Mouse (Mus musculus): ENCODE results near the gene 1700007K13Rik. TPM values are rescaled to one million over a fixed set of nuclear protein-coding genes. Genes with fewer than 3 reads are reported as not detected.
"Not testable (repeated sequence)": the region's sequence is repeated elsewhere in the genome, so short reads cannot be mapped to it uniquely, and the experiment has no call there.

The 1700007K13Rik gene
- 34.9 and 41.9 TPM in 2 replicates for polyA plus RNA-seq (2011; ENCODE audit: insufficient read depth, insufficient read length, low read depth, missing spikeins)

DNA sequence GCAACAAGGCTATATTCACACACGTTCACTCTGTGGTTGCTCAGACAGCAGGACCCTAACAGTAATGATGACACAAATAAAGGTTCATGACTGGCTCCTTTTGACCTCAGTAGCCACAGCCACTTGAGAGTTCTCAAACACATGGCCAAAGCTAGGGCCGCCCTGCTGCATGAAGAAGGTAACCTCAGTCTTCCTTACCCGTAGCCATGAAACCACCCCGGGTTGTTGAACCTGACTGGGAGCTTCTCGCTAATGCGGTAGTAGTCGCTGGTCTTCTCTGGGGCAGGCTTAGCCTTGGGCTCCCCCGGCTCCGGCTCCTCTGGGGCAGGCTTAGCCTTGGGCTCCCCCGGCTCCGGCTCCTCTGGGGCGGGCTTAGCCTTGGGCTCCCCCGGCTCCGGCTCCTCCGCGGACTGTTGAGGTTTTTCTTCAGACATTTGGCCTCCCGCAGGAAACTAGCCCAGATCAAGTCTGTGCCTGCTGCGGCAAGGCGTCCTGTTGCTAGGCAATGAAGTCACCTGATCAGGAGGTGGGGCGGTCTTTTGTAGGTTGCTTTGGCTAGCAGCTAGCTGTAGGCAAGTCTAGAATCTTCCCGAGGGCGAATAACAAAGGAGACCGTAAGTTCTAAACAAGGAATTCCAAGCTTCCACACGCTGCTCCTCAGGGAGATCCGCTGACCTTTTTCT is at the start of gene 1700007K13Rik:
Gene 1700007K13Rik (minus strand): TSS at position 497 of the 683 bp plus-strand sequence.
- TF ChIP-seq EP300 (IDR thresholded peaks at IDR 0.05; ENCODE audit: insufficient read depth, low read depth, low read length) (peak; percentile 86), POLR2A (IDR thresholded peaks at IDR 0.05; ENCODE audit: insufficient read depth, low read length) (no peak)
- no peaks in the 10 kb centered on the region for H3K27me3 ChIP-seq (ENCODE audit: control insufficient read depth, insufficient read depth, low read length, poor library complexity, severe bottlenecking)
- no peaks in the 10 kb centered on the region for H3K9me3 ChIP-seq (replicated peaks; ENCODE audit: control insufficient read depth, insufficient read depth, low read length, poor library complexity, severe bottlenecking)
- no peaks in the 10 kb centered on the region for H3K4me1 ChIP-seq (ENCODE audit: control insufficient read depth, insufficient read depth, low read length)
- H3K27ac ChIP-seq (ENCODE audit: insufficient read depth, low read length) = peak within 1 kb of the TSS; percentile 95
- peak within 1 kb of the TSS; percentile 76 for H3K4me3 ChIP-seq (ENCODE audit: low read depth, low read length)
- peaks cover 18% of the 10 kb centered on the region for H3K36me3 ChIP-seq (ENCODE audit: control insufficient read depth, insufficient read depth, low read length, poor library complexity, severe bottlenecking)
- H3K9ac ChIP-seq (ENCODE audit: low read depth, poor library complexity, severe bottlenecking) = peak within 1 kb of the TSS; percentile 47

DNA sequence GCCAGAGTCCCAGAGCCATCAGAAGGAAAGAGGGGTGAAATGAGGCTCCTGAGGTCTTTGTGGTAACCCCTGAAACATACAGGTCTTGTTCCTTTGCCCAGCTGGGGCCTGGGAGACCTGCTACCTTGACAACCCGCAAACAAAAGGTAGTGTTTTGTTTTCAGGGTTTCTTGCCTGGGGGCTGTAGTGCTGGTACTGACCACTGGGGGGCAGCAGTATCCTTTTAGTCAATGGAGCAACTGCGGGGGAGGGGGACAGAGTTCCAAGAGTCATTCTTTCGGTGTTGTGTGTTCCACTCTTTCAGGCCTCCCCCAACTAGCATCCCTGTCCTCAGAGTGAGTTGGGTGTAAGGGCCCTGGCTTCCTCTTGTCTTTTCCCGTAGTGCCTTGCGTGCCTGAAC is 48.4 kb upstream of the 1700007K13Rik start:
- Histone ChIP-seq H3K27ac (ENCODE audit: insufficient read depth, low read length) (peak overlapping the region; percentile 36), H3K4me3 (ENCODE audit: low read depth, low read length) (peak overlapping the region; percentile 93), H3K27me3 (ENCODE audit: control insufficient read depth, insufficient read depth, low read length, poor library complexity, severe bottlenecking) (no peaks in the 10 kb centered on the region), H3K4me1 (ENCODE audit: control insufficient read depth, insufficient read depth, low read length) (peaks cover 7% of the 10 kb centered on the region), H3K36me3 (ENCODE audit: control insufficient read depth, insufficient read depth, low read length, poor library complexity, severe bottlenecking) (no peaks in the 10 kb centered on the region), H3K9me3 (replicated peaks; ENCODE audit: control insufficient read depth, insufficient read depth, low read length, poor library complexity, severe bottlenecking) (no peaks in the 10 kb centered on the region), H3K9ac (ENCODE audit: low read depth, poor library complexity, severe bottlenecking) (peak overlapping the region; percentile 71; the same call in 1 of the 2 replicates)
- TF ChIP-seq POLR2A (IDR thresholded peaks at IDR 0.05; ENCODE audit: insufficient read depth, low read length) (no peak), CTCF (IDR thresholded peaks at IDR 0.05; ENCODE audit: low read depth, low read length) (peak; percentile 78)

DNA sequence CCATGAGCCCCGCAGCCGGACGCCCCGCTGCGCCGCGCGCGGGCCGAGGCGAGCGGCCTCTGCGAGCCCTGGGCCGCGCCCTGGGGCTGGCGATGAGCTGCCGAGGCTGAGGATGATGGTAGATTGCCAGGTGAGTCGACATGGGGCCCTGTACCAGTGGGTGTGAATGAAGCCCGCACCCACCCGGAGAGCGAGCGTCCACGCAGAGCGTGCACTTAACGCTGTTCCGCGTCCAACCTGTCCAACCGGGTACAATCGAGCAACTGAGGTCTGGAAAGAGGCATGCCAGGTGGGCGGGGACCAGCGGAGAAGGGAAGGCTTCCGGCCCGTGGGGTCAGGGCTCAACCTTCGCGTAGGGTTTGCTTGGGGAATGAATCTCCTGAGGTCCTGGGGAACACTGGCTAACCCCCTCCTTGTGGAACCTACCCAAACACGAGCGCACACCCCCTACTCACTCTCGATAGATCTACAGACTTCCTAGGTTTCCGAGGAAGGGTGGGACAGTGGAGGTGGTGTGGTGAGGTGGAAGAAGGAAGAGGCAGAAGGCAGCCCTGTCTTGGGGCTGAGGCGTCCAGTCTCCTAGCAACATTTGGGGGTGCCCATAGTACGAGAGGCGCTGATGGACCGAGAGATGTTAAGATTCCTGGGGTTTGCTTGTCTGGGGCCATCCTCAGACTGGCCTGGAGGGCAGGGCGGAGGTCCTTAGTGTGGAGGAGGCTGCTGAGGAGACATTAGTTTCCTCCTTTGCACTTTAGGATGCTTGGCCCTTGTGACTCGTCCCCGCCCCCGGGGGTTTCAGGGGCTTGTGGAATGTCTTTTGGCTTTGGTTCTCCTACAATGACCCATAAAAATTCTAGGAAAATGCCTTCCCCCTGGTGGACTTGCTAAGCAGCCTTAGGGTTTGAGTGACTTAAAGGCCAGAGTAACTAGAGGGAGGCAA is 47.6 kb upstream of the 1700007K13Rik start:
- H3K4me3 ChIP-seq (ENCODE audit: low read depth, low read length) = peak overlapping the region; percentile 93
- no peaks in the 10 kb centered on the region for H3K36me3 ChIP-seq (ENCODE audit: control insufficient read depth, insufficient read depth, low read length, poor library complexity, severe bottlenecking)
- H3K4me1 ChIP-seq (ENCODE audit: control insufficient read depth, insufficient read depth, low read length) = peaks cover 5% of the 10 kb centered on the region
- no peak for TF ChIP-seq POLR2A (IDR thresholded peaks at IDR 0.05; ENCODE audit: insufficient read depth, low read length)
- TF ChIP-seq EP300 (IDR thresholded peaks at IDR 0.05; ENCODE audit: insufficient read depth, low read depth, low read length) = peak; percentile 56; the same call in 1 of the 2 replicates
- no peak for TF ChIP-seq CTCF (IDR thresholded peaks at IDR 0.05; ENCODE audit: low read depth, low read length)
- peak overlapping the region; percentile 71 for H3K9ac ChIP-seq (ENCODE audit: low read depth, poor library complexity, severe bottlenecking)
- H3K9me3 ChIP-seq (replicated peaks; ENCODE audit: control insufficient read depth, insufficient read depth, low read length, poor library complexity, severe bottlenecking) = no peaks in the 10 kb centered on the region
- H3K27ac ChIP-seq (ENCODE audit: insufficient read depth, low read length) = peak overlapping the region; percentile 46
- H3K27me3 ChIP-seq (ENCODE audit: control insufficient read depth, insufficient read depth, low read length, poor library complexity, severe bottlenecking) = no peaks in the 10 kb centered on the region

DNA sequence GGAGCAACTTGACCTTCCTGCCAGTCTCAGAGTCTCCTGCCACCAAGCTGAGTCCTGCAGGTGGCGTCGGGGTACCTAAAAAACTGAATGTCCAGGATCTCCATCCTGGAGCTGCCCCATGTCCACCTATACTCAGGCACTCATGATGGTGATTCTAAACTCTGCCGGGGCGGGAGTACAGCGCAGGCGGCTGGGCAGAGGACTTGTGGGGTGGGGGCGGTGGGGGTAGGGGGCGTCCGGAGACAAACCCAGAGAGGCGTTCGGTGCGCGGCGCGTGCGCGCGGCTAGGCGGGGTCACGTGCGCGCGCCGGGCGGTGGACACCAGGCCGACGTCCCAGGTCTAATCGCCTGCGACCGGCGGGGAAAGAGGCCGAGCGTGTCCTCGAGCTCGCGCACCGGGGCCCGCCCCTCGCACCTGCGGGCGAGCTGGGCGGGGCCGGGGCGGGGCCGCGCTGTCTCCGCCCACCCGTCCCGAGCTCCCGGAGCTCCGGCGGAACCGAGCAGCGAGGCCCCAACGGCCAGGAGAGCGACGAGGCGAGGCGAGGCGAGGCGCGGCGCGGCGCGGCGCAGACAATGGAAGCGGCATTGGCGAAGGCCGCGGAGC is 46.8 kb upstream of the 1700007K13Rik start, which contains the start of gene Ralgds:
Gene Ralgds (plus strand): TSS at position 328 of the 604 bp plus-strand sequence.
- peak within 1 kb of the TSS; percentile 46; the same call in 1 of the 2 replicates for H3K27ac ChIP-seq (ENCODE audit: insufficient read depth, low read length)

DNA sequence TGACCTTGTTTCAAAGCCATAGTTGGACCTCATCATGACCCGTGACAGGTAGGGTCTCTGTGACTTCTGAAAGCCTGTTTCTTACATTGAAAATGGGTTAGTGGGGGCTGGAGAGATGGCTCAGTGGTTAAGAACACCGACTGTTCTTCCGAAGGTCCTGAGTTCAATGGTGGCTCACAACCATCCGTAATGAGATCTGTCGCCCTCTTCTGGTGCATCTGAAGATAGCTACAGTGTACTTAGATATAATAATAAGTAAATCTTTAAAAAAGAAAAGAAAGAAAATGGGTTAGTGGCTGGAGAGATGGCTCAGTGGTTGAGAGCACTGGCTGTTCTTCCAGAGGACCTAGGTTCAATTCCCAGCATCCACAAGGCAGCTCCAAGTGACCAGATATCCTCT is 45.5 kb upstream of the 1700007K13Rik start:
- H3K4me3 ChIP-seq (ENCODE audit: low read depth, low read length); H3K9me3 ChIP-seq (replicated peaks; ENCODE audit: control insufficient read depth, insufficient read depth, low read length, poor library complexity, severe bottlenecking); H3K9ac ChIP-seq (ENCODE audit: low read depth, poor library complexity, severe bottlenecking); H3K27me3 ChIP-seq (ENCODE audit: control insufficient read depth, insufficient read depth, low read length, poor library complexity, severe bottlenecking); H3K36me3 ChIP-seq (ENCODE audit: control insufficient read depth, insufficient read depth, low read length, poor library complexity, severe bottlenecking); H3K4me1 ChIP-seq (ENCODE audit: control insufficient read depth, insufficient read depth, low read length); H3K27ac ChIP-seq (ENCODE audit: insufficient read depth, low read length): not testable (repeated sequence)
- peak; percentile 2 for TF ChIP-seq CTCF (IDR thresholded peaks at IDR 0.05; ENCODE audit: low read depth, low read length)

More for the DNA sequence above, 46.8 kb upstream of the 1700007K13Rik start, which contains the start of gene Ralgds:
- no peaks in the 10 kb centered on the region for H3K9me3 ChIP-seq (replicated peaks; ENCODE audit: control insufficient read depth, insufficient read depth, low read length, poor library complexity, severe bottlenecking)
- peaks cover 3% of the 10 kb centered on the region for H3K4me1 ChIP-seq (ENCODE audit: control insufficient read depth, insufficient read depth, low read length)
- no peaks in the 10 kb centered on the region for H3K36me3 ChIP-seq (ENCODE audit: control insufficient read depth, insufficient read depth, low read length, poor library complexity, severe bottlenecking)
- peak within 1 kb of the TSS; percentile 71 for H3K9ac ChIP-seq (ENCODE audit: low read depth, poor library complexity, severe bottlenecking)
- peak within 1 kb of the TSS; percentile 93 for H3K4me3 ChIP-seq (ENCODE audit: low read depth, low read length)
- H3K27me3 ChIP-seq (ENCODE audit: control insufficient read depth, insufficient read depth, low read length, poor library complexity, severe bottlenecking) = no peaks in the 10 kb centered on the region
- TF ChIP-seq EP300 (IDR thresholded peaks at IDR 0.05; ENCODE audit: insufficient read depth, low read depth, low read length) = no peak
- no peak for TF ChIP-seq CTCF (IDR thresholded peaks at IDR 0.05; ENCODE audit: low read depth, low read length)
- TF ChIP-seq POLR2A (IDR thresholded peaks at IDR 0.05; ENCODE audit: insufficient read depth, low read length) = no peak

Measured in ES-Bruce4 (cell line).